Mouse (Mus musculus): ENCODE data around the gene Haus4. TPM values are rescaled to one million over a fixed set of nuclear protein-coding genes. Genes with fewer than 3 reads are reported as not detected.

Gene Haus4
- 13.3 and 14.7 TPM in 2 replicates for polyA plus RNA-seq (2014; fragmentation: Nextera tagmentation; extraction: Ambion mirVana)

GRCm38 (mm10) chr14:54553975-54554769 lies at the start of gene Haus4:
Haus4 (minus strand) TSS chr14:54554616.
- Histone ChIP-seq H3K27ac (replicated peaks; ENCODE audit: low read depth, low read length) (no peak within 1 kb of the TSS; the same call in 1 of the 2 replicates), H3K27me3 (ENCODE audit: control insufficient read depth, insufficient read depth, low read length) (no peaks in the 10 kb centered on the region), H3K9ac (replicated peaks; ENCODE audit: low read length) (peak within 1 kb of the TSS; percentile 51), H3K4me1 (ENCODE audit: control insufficient read depth, insufficient read depth, low read length) (peaks cover 5% of the 10 kb centered on the region; the same call in 1 of the 2 replicates), H3K9me3 (ENCODE audit: control insufficient read depth, low read length) (no peaks in the 10 kb centered on the region), H3K4me3 (replicated peaks; ENCODE audit: low read depth, low read length) (peak within 1 kb of the TSS; percentile 51), H3K4me2 (ENCODE audit: low read length) (peak within 1 kb of the TSS; percentile 81), H3K36me3 (ENCODE audit: control insufficient read depth, insufficient read depth, low read length) (no peaks in the 10 kb centered on the region)
- ATAC-seq (ENCODE audit: low FRiP score, low TSS enrichment) (peak; percentile 89), DNase-seq (peak; percentile 87)
- WGBS: under 1% methylated on average over 76 of the region's 76 CpGs

DNA sequence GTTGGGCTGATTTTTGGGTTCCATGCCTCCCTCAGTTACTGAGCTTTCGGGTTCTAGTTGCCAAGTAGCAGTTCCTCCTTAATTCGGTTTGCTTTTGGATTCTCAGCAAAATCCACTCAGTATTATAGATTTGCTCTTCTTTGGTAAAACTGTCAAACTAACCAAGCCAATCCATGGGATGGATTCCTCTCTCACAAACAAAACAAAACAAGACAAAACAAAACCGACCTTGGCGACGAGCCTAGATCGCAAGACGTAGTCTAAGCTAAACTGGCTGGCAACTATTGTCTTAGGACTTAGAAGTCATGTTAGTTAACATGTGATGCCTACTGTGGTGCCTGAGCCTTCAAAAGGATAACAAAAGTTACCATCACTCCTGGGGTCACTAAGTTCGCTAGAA lies 49.3 kb upstream of the Haus4 start:
- H3K4me2 ChIP-seq (ENCODE audit: low read length): peak overlapping the region; percentile 64
- no peaks in the 10 kb centered on the region for H3K27me3 ChIP-seq (ENCODE audit: control insufficient read depth, insufficient read depth, low read length)
- peak overlapping the region; percentile 92 for H3K27ac ChIP-seq (replicated peaks; ENCODE audit: low read depth, low read length)
- peaks cover 16% of the 10 kb centered on the region; the same call in 1 of the 2 replicates for H3K4me1 ChIP-seq (ENCODE audit: control insufficient read depth, insufficient read depth, low read length)
- H3K4me3 ChIP-seq (replicated peaks; ENCODE audit: low read depth, low read length): peak overlapping the region; percentile 52
- H3K9ac ChIP-seq (replicated peaks; ENCODE audit: low read length): no peak overlapping the region
- 85% methylated on average over 8 of the region's 8 CpGs for WGBS
- H3K36me3 ChIP-seq (ENCODE audit: control insufficient read depth, insufficient read depth, low read length): no peaks in the 10 kb centered on the region
- ATAC-seq (ENCODE audit: low FRiP score, low TSS enrichment) (no peak), DNase-seq (peak; percentile 46)
- H3K9me3 ChIP-seq (ENCODE audit: control insufficient read depth, low read length): no peaks in the 10 kb centered on the region

- H3K4me2 ChIP-seq (ENCODE audit: low read length): peak overlapping the region; percentile 64
- ATAC-seq (ENCODE audit: low FRiP score, low TSS enrichment) (peak; percentile 99), DNase-seq (peak; percentile 98)
- no peaks in the 10 kb centered on the region for H3K36me3 ChIP-seq (ENCODE audit: control insufficient read depth, insufficient read depth, low read length)
- H3K4me1 ChIP-seq (ENCODE audit: control insufficient read depth, insufficient read depth, low read length): peaks cover 16% of the 10 kb centered on the region; the same call in 1 of the 2 replicates
- no peaks in the 10 kb centered on the region for H3K9me3 ChIP-seq (ENCODE audit: control insufficient read depth, low read length)
- under 1% methylated on average over 46 of the region's 46 CpGs for WGBS
- no peaks in the 10 kb centered on the region for H3K27me3 ChIP-seq (ENCODE audit: control insufficient read depth, insufficient read depth, low read length)
- H3K27ac ChIP-seq (replicated peaks; ENCODE audit: low read depth, low read length): peak overlapping the region; percentile 92
- peak overlapping the region; percentile 52 for H3K4me3 ChIP-seq (replicated peaks; ENCODE audit: low read depth, low read length)
- H3K9ac ChIP-seq (replicated peaks; ENCODE audit: low read length): peak overlapping the region; percentile 68
Observed at GRCm38 (mm10) chr14:54603038-54603654, 48.7 kb upstream of the Haus4 start.

DNA sequence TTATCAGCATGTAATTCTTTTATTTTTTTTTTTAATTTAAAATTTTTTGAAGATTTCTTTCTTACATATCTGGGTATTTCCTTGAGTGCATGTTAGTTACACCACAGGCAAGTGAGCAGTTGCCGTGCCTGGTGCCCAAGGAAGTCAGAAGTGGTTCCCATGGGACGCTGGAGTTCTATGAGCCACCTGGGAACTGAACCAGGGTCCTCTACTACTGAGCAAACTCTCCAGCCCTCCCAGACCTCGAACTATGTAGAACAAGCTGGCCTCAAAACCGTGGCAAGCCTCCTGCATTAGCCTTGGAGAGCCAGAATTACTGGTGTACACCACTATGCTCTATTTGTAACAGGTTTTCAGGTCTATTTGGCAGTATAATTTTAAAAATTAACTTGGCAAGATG lies 48.2 kb upstream of the Haus4 start:
- peak; percentile 12; the same call in 1 of the 2 replicates for ATAC-seq (ENCODE audit: low FRiP score, low TSS enrichment)
- peak overlapping the region; percentile 64 for H3K4me2 ChIP-seq (ENCODE audit: low read length)
- DNase-seq: peak; percentile 57
- H3K4me3 ChIP-seq (replicated peaks; ENCODE audit: low read depth, low read length): peak overlapping the region; percentile 52
- H3K9me3 ChIP-seq (ENCODE audit: control insufficient read depth, low read length): no peaks in the 10 kb centered on the region
- no peaks in the 10 kb centered on the region for H3K27me3 ChIP-seq (ENCODE audit: control insufficient read depth, insufficient read depth, low read length)
- H3K27ac ChIP-seq (replicated peaks; ENCODE audit: low read depth, low read length): peak overlapping the region; percentile 92
- H3K4me1 ChIP-seq (ENCODE audit: control insufficient read depth, insufficient read depth, low read length): peaks cover 16% of the 10 kb centered on the region; the same call in 1 of the 2 replicates
- peak overlapping the region; percentile 68 for H3K9ac ChIP-seq (replicated peaks; ENCODE audit: low read length)
- 31% methylated on average over 4 of the region's 4 CpGs for WGBS
- H3K36me3 ChIP-seq (ENCODE audit: control insufficient read depth, insufficient read depth, low read length): no peaks in the 10 kb centered on the region

GRCm38 (mm10) chr14:54601601-54602000 lies 47.2 kb upstream of the Haus4 start:
- H3K27ac ChIP-seq (replicated peaks; ENCODE audit: low read depth, low read length): no peak overlapping the region
- no peak overlapping the region for H3K4me3 ChIP-seq (replicated peaks; ENCODE audit: low read depth, low read length)
- DNase-seq: no peak
- WGBS: 77% methylated on average over 2 of the region's 2 CpGs
- peaks cover 16% of the 10 kb centered on the region; the same call in 1 of the 2 replicates for H3K4me1 ChIP-seq (ENCODE audit: control insufficient read depth, insufficient read depth, low read length)
- no peaks in the 10 kb centered on the region for H3K27me3 ChIP-seq (ENCODE audit: control insufficient read depth, insufficient read depth, low read length)
- no peak overlapping the region for H3K4me2 ChIP-seq (ENCODE audit: low read length)
- H3K9me3 ChIP-seq (ENCODE audit: control insufficient read depth, low read length): no peaks in the 10 kb centered on the region
- no peak for ATAC-seq (ENCODE audit: low FRiP score, low TSS enrichment)
- H3K36me3 ChIP-seq (ENCODE audit: control insufficient read depth, insufficient read depth, low read length): no peaks in the 10 kb centered on the region
- H3K9ac ChIP-seq (replicated peaks; ENCODE audit: low read length): no peak overlapping the region

GRCm38 (mm10) chr14:54597084-54597483 lies 42.7 kb upstream of the Haus4 start:
- WGBS: 85% methylated on average over 7 of the region's 7 CpGs
- ATAC-seq (ENCODE audit: low FRiP score, low TSS enrichment) (no peak), DNase-seq (no peak)
- no peak overlapping the region for H3K4me3 ChIP-seq (replicated peaks; ENCODE audit: low read depth, low read length)
- no peak overlapping the region for H3K4me2 ChIP-seq (ENCODE audit: low read length)
- no peak overlapping the region for H3K27ac ChIP-seq (replicated peaks; ENCODE audit: low read depth, low read length)
- no peaks in the 10 kb centered on the region for H3K9me3 ChIP-seq (ENCODE audit: control insufficient read depth, low read length)
- 0 out of 2 replicates have a peak, but pooled peaks cover under 1% of the 10 kb centered on the region for H3K4me1 ChIP-seq (ENCODE audit: control insufficient read depth, insufficient read depth, low read length)
- no peak overlapping the region for H3K9ac ChIP-seq (replicated peaks; ENCODE audit: low read length)
- H3K27me3 ChIP-seq (ENCODE audit: control insufficient read depth, insufficient read depth, low read length): no peaks in the 10 kb centered on the region
- peaks cover 15% of the 10 kb centered on the region; the same call in 1 of the 2 replicates for H3K36me3 ChIP-seq (ENCODE audit: control insufficient read depth, insufficient read depth, low read length)

- no peak for ATAC-seq (ENCODE audit: low FRiP score, low TSS enrichment)
- Histone ChIP-seq H3K27me3 (ENCODE audit: control insufficient read depth, insufficient read depth, low read length) (no peaks in the 10 kb centered on the region), H3K27ac (replicated peaks; ENCODE audit: low read depth, low read length) (no peak overlapping the region), H3K4me3 (replicated peaks; ENCODE audit: low read depth, low read length) (no peak overlapping the region), H3K4me2 (ENCODE audit: low read length) (no peak overlapping the region), H3K4me1 (ENCODE audit: control insufficient read depth, insufficient read depth, low read length) (no peaks in the 10 kb centered on the region), H3K9ac (replicated peaks; ENCODE audit: low read length) (no peak overlapping the region), H3K36me3 (ENCODE audit: control insufficient read depth, insufficient read depth, low read length) (peaks cover 17% of the 10 kb centered on the region; the same call in 1 of the 2 replicates), H3K9me3 (ENCODE audit: control insufficient read depth, low read length) (no peaks in the 10 kb centered on the region)
- WGBS: 68% methylated on average over 28 of the region's 28 CpGs
- no peak for DNase-seq
Observed at GRCm38 (mm10) chr14:54594631-54595414, 40.4 kb upstream of the Haus4 start.

DNA sequence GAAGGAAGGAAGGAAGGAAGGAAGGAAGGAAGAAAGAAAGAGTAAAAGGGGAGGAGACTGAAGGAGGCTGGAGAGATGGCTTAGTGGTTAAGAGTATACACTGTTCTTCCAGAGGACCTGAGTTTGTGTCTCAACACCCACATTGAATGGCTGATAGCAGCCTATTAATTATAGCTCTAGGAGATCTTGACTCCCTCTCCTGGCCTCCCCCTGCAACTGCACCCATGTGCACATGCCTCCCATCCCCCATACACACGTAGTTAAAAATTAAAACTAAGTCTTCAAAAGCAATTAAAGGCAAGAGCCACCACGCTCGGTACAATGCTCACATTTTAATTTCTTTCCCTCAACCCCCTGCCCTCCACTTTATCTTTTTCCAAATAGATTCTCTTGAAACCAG lies 39.6 kb upstream of the Haus4 start:
- DNase-seq (no peak), ATAC-seq (ENCODE audit: low FRiP score, low TSS enrichment) (no peak)
- Histone ChIP-seq H3K4me3 (replicated peaks; ENCODE audit: low read depth, low read length) (no peak overlapping the region), H3K9ac (replicated peaks; ENCODE audit: low read length) (no peak overlapping the region), H3K4me1 (ENCODE audit: control insufficient read depth, insufficient read depth, low read length) (no peaks in the 10 kb centered on the region), H3K27ac (replicated peaks; ENCODE audit: low read depth, low read length) (no peak overlapping the region), H3K4me2 (ENCODE audit: low read length) (no peak overlapping the region), H3K27me3 (ENCODE audit: control insufficient read depth, insufficient read depth, low read length) (no peaks in the 10 kb centered on the region), H3K36me3 (ENCODE audit: control insufficient read depth, insufficient read depth, low read length) (peaks cover 17% of the 10 kb centered on the region; the same call in 1 of the 2 replicates), H3K9me3 (ENCODE audit: control insufficient read depth, low read length) (no peaks in the 10 kb centered on the region)
- 89% methylated on average over 3 of the region's 3 CpGs for WGBS
